In the genomic region with DNA sequence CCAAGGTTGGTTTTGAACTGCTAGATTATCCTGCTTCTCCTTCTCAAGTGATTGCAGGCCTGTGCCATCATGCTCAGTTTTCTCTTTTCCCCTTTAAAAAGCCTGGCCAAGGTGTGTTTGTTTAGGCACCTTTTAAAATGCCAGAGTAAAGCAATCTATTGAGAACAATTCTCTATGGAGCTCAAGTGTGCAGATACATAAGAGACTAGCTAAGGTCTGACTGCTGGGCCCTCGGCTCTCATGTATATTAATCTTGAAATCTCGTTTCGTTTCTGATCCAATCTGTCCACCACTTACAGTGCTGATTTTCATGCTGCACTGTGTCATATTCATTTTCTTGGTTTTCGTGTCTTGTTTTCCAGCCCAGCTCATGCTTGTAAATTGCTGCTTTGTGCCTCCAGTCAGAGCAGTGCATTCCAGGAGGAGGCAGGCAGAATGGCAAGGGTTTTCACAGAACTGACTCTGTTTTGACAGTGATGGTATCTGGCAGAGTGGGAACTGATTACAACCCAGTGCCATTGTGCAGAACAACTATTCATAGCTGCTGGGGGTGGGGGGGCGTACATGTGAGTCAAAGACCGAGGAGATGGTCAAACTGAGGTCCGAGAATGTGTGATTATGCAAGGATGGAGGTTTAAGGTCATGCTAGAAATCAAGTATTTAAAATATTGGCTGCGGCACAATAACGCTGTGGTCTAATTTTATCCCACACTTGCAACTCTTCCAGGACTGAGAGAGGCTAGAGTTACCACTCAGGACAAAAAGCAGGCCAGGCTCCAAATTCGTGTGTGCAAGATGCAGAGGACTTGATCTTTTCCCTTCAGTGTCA, we compare ENCODE assay signal across 8 mouse cellular contexts.
A peak's percentile ranks its signal among the peaks of the same experiment; 100 is the strongest.
DNase-seq lines count a peak whose midpoint lies in the region; ATAC-seq and TF ChIP-seq lines count a peak whose summit lies in the region.

No protein-coding gene starts in this region.

- peaks cover 4% of the 10 kb centered on the region; the same call in 1 of the 2 replicates for H3K4me1 ChIP-seq in heart, adult 2 months (ENCODE audit: control insufficient read depth, insufficient read depth, low read length)

- H3K27ac ChIP-seq in heart, adult 2 months, result peak overlapping the region; percentile 56

- no peak overlapping the region for H3K4me3 ChIP-seq in heart, adult 2 months

- DNase-seq in cerebellum, postnatal 10 days, result peak; percentile 19 to 34
- no peak for DNase-seq in cerebellum, postnatal 36 days
- peak; percentile 99 for DNase-seq in Muller cell, postnatal 12 days (ENCODE audit: inconsistent ontology term)
- DNase-seq in heart, adult 2 months, result peak; percentile 27 to 38
- DNase-seq in layer of hippocampus, postnatal 14 days (ENCODE audit: low spot score in 2 of 2), result peak; percentile 21 to 24
- DNase-seq in thymus, postnatal 4 days, result no peak
- no peak for DNase-seq in urinary bladder, adult 2 months (ENCODE audit: low spot score)

- no peaks in the 10 kb centered on the region for H3K27me3 ChIP-seq in heart, adult 2 months (ENCODE audit: control insufficient read depth, insufficient read depth, low read length)

- intact Hi-C loops in heart, adult 2 months (cut with DNase I), result no loop called here

- H3K36me3 ChIP-seq in heart, adult 2 months (ENCODE audit: control insufficient read depth, insufficient read depth, low read length), result no peaks in the 10 kb centered on the region

- TF ChIP-seq CTCF in heart, adult 2 months (IDR thresholded peaks at IDR 0.05), result no peak

- no peak for TF ChIP-seq EP300 in heart, adult 2 months (IDR thresholded peaks at IDR 0.05; ENCODE audit: insufficient read depth, low read depth, low read length)

- no peak overlapping the region for H3K9ac ChIP-seq in heart, adult 2 months (ENCODE audit: low read depth, low read length)

- no peak for ATAC-seq in monocyte, adult 5-6 weeks (replicated peaks; ENCODE audit: insufficient number of reproducible peaks, low FRiP score, low TSS enrichment, poor library complexity, severe bottlenecking)

- no peak for TF ChIP-seq POLR2A in heart, adult 2 months (IDR thresholded peaks at IDR 0.05; ENCODE audit: insufficient read depth, low read depth, low read length)

- WGBS in heart, adult 2 months, result 32% methylated on average over 10 of the region's 10 CpGs

- no peaks in the 10 kb centered on the region for H3K79me2 ChIP-seq in heart, adult 2 months (replicated peaks; ENCODE audit: control insufficient read depth, insufficient read depth, low read length)

Comparison
In these comparisons a context has a peak if more than half of its experiments do, and no peak if none do; other contexts are left out.
1. DNase-seq: peak in cerebellum, postnatal 10 days (2 of 2), Muller cell, postnatal 12 days (single experiment), heart, adult 2 months (2 of 2) and layer of hippocampus, postnatal 14 days (2 of 2); none in cerebellum, postnatal 36 days (0 of 2), thymus, postnatal 4 days (single experiment) and urinary bladder, adult 2 months (single experiment).